ENCODE assay signal across 11 mouse cellular contexts in the genomic region with DNA sequence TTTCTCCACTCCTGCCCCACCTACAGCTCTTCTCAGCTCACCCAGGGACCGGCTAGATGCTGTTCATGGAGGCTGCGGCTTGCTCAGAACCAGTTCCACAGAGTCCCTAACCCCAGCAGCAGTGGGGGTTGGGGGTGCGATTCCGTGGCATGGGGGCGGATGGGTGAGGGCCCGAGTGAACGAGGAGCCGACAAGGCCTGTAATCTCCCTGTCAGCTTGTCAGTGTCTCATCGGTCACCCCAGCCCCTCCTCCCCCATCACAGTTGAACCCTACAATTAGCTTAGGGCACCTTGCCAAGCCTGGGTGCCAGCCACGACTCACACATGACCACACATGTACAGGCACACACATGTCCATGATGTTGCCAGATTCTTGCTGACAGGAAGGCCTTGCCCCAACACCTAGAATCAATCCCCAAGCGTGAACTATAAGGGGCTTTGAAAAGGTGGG. TPM values are rescaled to one million over a fixed set of nuclear protein-coding genes. Genes with fewer than 3 reads are reported as not detected.
DNase-seq lines count a peak whose midpoint lies in the region; ATAC-seq and TF ChIP-seq lines count a peak whose summit lies in the region.
"Had no signal": no experiment of that assay in that cellular context is flagged by ENCODE, and none has a peak within 500 bp of the region (broad histone marks: within the 10 kb centered on the region; RNA-seq: fewer than 3 reads in every experiment).

No protein-coding gene starts in this region.

- 52% methylated on average over 11 of the region's 11 CpGs for WGBS in heart, postnatal 0 days
- WGBS in forebrain, embryonic 12.5 days: 56% methylated on average over 11 of the region's 11 CpGs
- WGBS in liver, embryonic 13.5 days (ENCODE audit: insufficient replicate concordance): 48% methylated on average over 11 of the region's 11 CpGs

- TF ChIP-seq EP300 in heart, postnatal 0 days (IDR thresholded peaks at IDR 0.05; ENCODE audit: low read depth): no peak
- TF ChIP-seq EP300 in ES-Bruce4 (IDR thresholded peaks at IDR 0.05; ENCODE audit: insufficient read depth, low read depth, low read length): peak; percentile 73

- DNase-seq in heart, postnatal 0 days (ENCODE audit: low spot score): no peak
- no peak for DNase-seq in heart, adult 18-20 months
- no peak for DNase-seq in liver, embryonic 13.5 days
- DNase-seq in layer of hippocampus, adult 11-12 months (ENCODE audit: low spot score): no peak
- no peak for DNase-seq in gastrocnemius, adult 18-20 months (ENCODE audit: low spot score)
- no peak for DNase-seq in layer of hippocampus, postnatal 25 days (ENCODE audit: extremely low spot score in 1 of 2, low spot score in 1 of 2)
- DNase-seq: adrenal gland, postnatal 25 days; heart, postnatal 36 days; lung, embryonic 14.5 days had no signal

- H3K27me3 ChIP-seq in heart, postnatal 0 days (ENCODE audit: control insufficient read depth, insufficient read depth, low read length): no peaks in the 10 kb centered on the region
- no peaks in the 10 kb centered on the region for H3K27me3 ChIP-seq in ES-Bruce4 (ENCODE audit: control insufficient read depth, insufficient read depth, low read length, poor library complexity, severe bottlenecking)
- no peaks in the 10 kb centered on the region for H3K27me3 ChIP-seq in forebrain, embryonic 12.5 days
- H3K27me3 ChIP-seq in liver, embryonic 13.5 days: peaks cover 76% of the 10 kb centered on the region

- H3K4me2 ChIP-seq in heart, postnatal 0 days (ENCODE audit: low read depth, low read length): no peak overlapping the region
- peak overlapping the region; percentile 92 for H3K4me2 ChIP-seq in forebrain, embryonic 12.5 days
- 0 out of 2 replicates have a peak overlapping the region, but pooled peaks have one; percentile 76 for H3K4me2 ChIP-seq in liver, embryonic 13.5 days

- no peak for TF ChIP-seq POLR2A in ES-Bruce4 (IDR thresholded peaks at IDR 0.05; ENCODE audit: insufficient read depth, low read length)

- no peak overlapping the region for H3K4me3 ChIP-seq in heart, postnatal 0 days (ENCODE audit: low read depth, low read length)
- no peak overlapping the region for H3K4me3 ChIP-seq in ES-Bruce4 (ENCODE audit: low read depth, low read length)
- H3K4me3 ChIP-seq in forebrain, embryonic 12.5 days (replicated peaks): no peak overlapping the region
- H3K4me3 ChIP-seq in liver, embryonic 13.5 days (replicated peaks): no peak overlapping the region

- H3K9ac ChIP-seq in heart, postnatal 0 days (replicated peaks; ENCODE audit: low read depth, low read length): 0 out of 2 replicates have a peak overlapping the region, but pooled peaks have one; percentile 38
- H3K9ac ChIP-seq in ES-Bruce4 (ENCODE audit: low read depth, poor library complexity, severe bottlenecking): peak overlapping the region; percentile 11; the same call in 1 of the 2 replicates
- no peak overlapping the region for H3K9ac ChIP-seq in forebrain, embryonic 12.5 days
- H3K9ac ChIP-seq in liver, embryonic 13.5 days: no peak overlapping the region
- H3K9ac ChIP-seq: lung, embryonic 14.5 days had no signal

- no peaks in the 10 kb centered on the region for H3K36me3 ChIP-seq in heart, postnatal 0 days (replicated peaks; ENCODE audit: control insufficient read depth, insufficient read depth, low read length)
- H3K36me3 ChIP-seq in ES-Bruce4 (ENCODE audit: control insufficient read depth, insufficient read depth, low read length, poor library complexity, severe bottlenecking): no peaks in the 10 kb centered on the region
- peaks cover 10% of the 10 kb centered on the region for H3K36me3 ChIP-seq in forebrain, embryonic 12.5 days (replicated peaks)
- H3K36me3 ChIP-seq in liver, embryonic 13.5 days: no peaks in the 10 kb centered on the region

- H3K27ac ChIP-seq in heart, postnatal 0 days (ENCODE audit: low read depth): no peak overlapping the region
- 0 out of 2 replicates have a peak overlapping the region, but pooled peaks have one; percentile 4 for H3K27ac ChIP-seq in ES-Bruce4 (ENCODE audit: insufficient read depth, low read length)
- H3K27ac ChIP-seq in forebrain, embryonic 12.5 days: no peak overlapping the region
- peak overlapping the region; percentile 17; the same call in 1 of the 2 replicates for H3K27ac ChIP-seq in liver, embryonic 13.5 days

- H3K9me3 ChIP-seq in heart, postnatal 0 days (replicated peaks; ENCODE audit: control insufficient read depth, low read length): no peaks in the 10 kb centered on the region
- H3K9me3 ChIP-seq in ES-Bruce4 (replicated peaks; ENCODE audit: control insufficient read depth, insufficient read depth, low read length, poor library complexity, severe bottlenecking): no peaks in the 10 kb centered on the region
- no peaks in the 10 kb centered on the region for H3K9me3 ChIP-seq in forebrain, embryonic 12.5 days
- H3K9me3 ChIP-seq in liver, embryonic 13.5 days (replicated peaks): no peaks in the 10 kb centered on the region

- H3K4me1 ChIP-seq in heart, postnatal 0 days (ENCODE audit: control insufficient read depth, insufficient read depth): peaks cover 84% of the 10 kb centered on the region
- H3K4me1 ChIP-seq in ES-Bruce4 (ENCODE audit: control insufficient read depth, insufficient read depth, low read length): peaks cover 16% of the 10 kb centered on the region
- H3K4me1 ChIP-seq in forebrain, embryonic 12.5 days: peaks cover 98% of the 10 kb centered on the region
- H3K4me1 ChIP-seq in liver, embryonic 13.5 days (replicated peaks): peaks cover 98% of the 10 kb centered on the region

- no peak for TF ChIP-seq CTCF in heart, postnatal 0 days (IDR thresholded peaks at IDR 0.05; ENCODE audit: low read depth)
- no peak for TF ChIP-seq CTCF in ES-Bruce4 (IDR thresholded peaks at IDR 0.05; ENCODE audit: low read depth, low read length)

- ATAC-seq in heart, postnatal 0 days (ENCODE audit: insufficient read depth, low read depth): no peak
- no peak for ATAC-seq in forebrain, embryonic 12.5 days (ENCODE audit: low FRiP score)
- no peak for ATAC-seq in liver, embryonic 13.5 days (ENCODE audit: low read depth)

RNA-seq across cellular contexts. Expression of gene Plxnb2, which starts 5.7 kb away (rescaled TPM):
- total RNA-seq in heart, postnatal 0 days (2014; rRNA removed; ENCODE audit: low replicate concordance): 153 and 199 TPM in 2 replicates
- 51.6 and 54.5 TPM in 2 replicates for polyA plus RNA-seq in heart, postnatal 0 days (2015; fragmentation: Nextera tagmentation; extraction: Ambion mirVana)
- 10 to 100 TPM; 76.7 to 83.5 TPM for total RNA-seq in heart, adult 18-20 months (2021)
- polyA plus RNA-seq in ES-Bruce4 (2011; ENCODE audit: insufficient read depth, insufficient read length, low read depth, missing spikeins): 86.1 and 96.7 TPM in 2 replicates
- polyA plus RNA-seq in forebrain, embryonic 12.5 days (2016; fragmentation: Nextera tagmentation; extraction: Ambion mirVana): 174 and 182 TPM in 2 replicates
- polyA plus RNA-seq in liver, embryonic 13.5 days (2015; fragmentation: Nextera tagmentation; extraction: Ambion mirVana): 20.2 and 21.2 TPM in 2 replicates
- 1 to 10 TPM; 4.0 to 8.2 TPM for total RNA-seq in gastrocnemius, adult 18-20 months (2021)
- 10 to 100 TPM; 50.0 to 56.5 TPM for total RNA-seq in layer of hippocampus, postnatal 25 days (2021)

RNA-seq across cellular contexts. Expression of gene Dennd6b, which starts 21.4 kb away (rescaled TPM):
- 15.2 and 19.2 TPM in 2 replicates for total RNA-seq in heart, postnatal 0 days (2014; rRNA removed; ENCODE audit: low replicate concordance)
- polyA plus RNA-seq in heart, postnatal 0 days (2015; fragmentation: Nextera tagmentation; extraction: Ambion mirVana): 14.5 and 14.8 TPM in 2 replicates
- total RNA-seq in heart, adult 18-20 months (2021): 1 to 10 TPM; 8.3 to 9.6 TPM
- 9.1 and 10.0 TPM in 2 replicates for polyA plus RNA-seq in ES-Bruce4 (2011; ENCODE audit: insufficient read depth, insufficient read length, low read depth, missing spikeins)
- 38.8 and 44.0 TPM in 2 replicates for polyA plus RNA-seq in forebrain, embryonic 12.5 days (2016; fragmentation: Nextera tagmentation; extraction: Ambion mirVana)
- polyA plus RNA-seq in liver, embryonic 13.5 days (2015; fragmentation: Nextera tagmentation; extraction: Ambion mirVana): 3.0 and 3.2 TPM in 2 replicates
- 1 to 10 TPM; 8.8 to 9.6 TPM for total RNA-seq in gastrocnemius, adult 18-20 months (2021)
- 10 to 100 TPM; 33.3 to 42.0 TPM for total RNA-seq in layer of hippocampus, postnatal 25 days (2021)

RNA-seq across cellular contexts. Expression of gene Mapk11, which starts 25.5 kb away (rescaled TPM):
- 1.0 and 4.9 TPM in 2 replicates for total RNA-seq in heart, postnatal 0 days (2014; rRNA removed; ENCODE audit: low replicate concordance)
- polyA plus RNA-seq in heart, postnatal 0 days (2015; fragmentation: Nextera tagmentation; extraction: Ambion mirVana): 2.5 and 2.6 TPM in 2 replicates
- total RNA-seq in heart, adult 18-20 months (2021): 1 to 10 TPM; 2.7 to 3.0 TPM
- 9.1 and 9.3 TPM in 2 replicates for polyA plus RNA-seq in ES-Bruce4 (2011; ENCODE audit: insufficient read depth, insufficient read length, low read depth, missing spikeins)
- polyA plus RNA-seq in forebrain, embryonic 12.5 days (2016; fragmentation: Nextera tagmentation; extraction: Ambion mirVana): 46.9 and 47.4 TPM in 2 replicates
- 0.76 and 0.78 TPM in 2 replicates for polyA plus RNA-seq in liver, embryonic 13.5 days (2015; fragmentation: Nextera tagmentation; extraction: Ambion mirVana)
- total RNA-seq in gastrocnemius, adult 18-20 months (2021): 1 to 10 TPM in 1 of 2 experiments, under 1 TPM in 1; 0.89 to 1.9 TPM
- 10 to 100 TPM; 20.3 to 24.8 TPM for total RNA-seq in layer of hippocampus, postnatal 25 days (2021)

RNA-seq across cellular contexts. Expression of gene Mapk12, which starts 34.4 kb away (rescaled TPM):
- total RNA-seq in heart, postnatal 0 days (2014; rRNA removed; ENCODE audit: low replicate concordance): 7.1 and 55.2 TPM in 2 replicates
- polyA plus RNA-seq in heart, postnatal 0 days (2015; fragmentation: Nextera tagmentation; extraction: Ambion mirVana): 18.6 and 18.9 TPM in 2 replicates
- 10 to 100 TPM; 24.4 to 24.8 TPM for total RNA-seq in heart, adult 18-20 months (2021)
- 33.2 and 38.2 TPM in 2 replicates for polyA plus RNA-seq in ES-Bruce4 (2011; ENCODE audit: insufficient read depth, insufficient read length, low read depth, missing spikeins)
- polyA plus RNA-seq in forebrain, embryonic 12.5 days (2016; fragmentation: Nextera tagmentation; extraction: Ambion mirVana): 14.2 and 16.7 TPM in 2 replicates
- 1.5 and 1.7 TPM in 2 replicates for polyA plus RNA-seq in liver, embryonic 13.5 days (2015; fragmentation: Nextera tagmentation; extraction: Ambion mirVana)
- 100 to 1,000 TPM; 142 to 145 TPM for total RNA-seq in gastrocnemius, adult 18-20 months (2021)
- total RNA-seq in layer of hippocampus, postnatal 25 days (2021): 1 to 10 TPM; 2.7 to 5.1 TPM

RNA-seq across cellular contexts. Expression of gene Ppp6r2, which starts 36.4 kb away (rescaled TPM):
- total RNA-seq in heart, postnatal 0 days (2014; rRNA removed; ENCODE audit: low replicate concordance): 65.1 and 98.4 TPM in 2 replicates
- 27.4 and 27.7 TPM in 2 replicates for polyA plus RNA-seq in heart, postnatal 0 days (2015; fragmentation: Nextera tagmentation; extraction: Ambion mirVana)
- total RNA-seq in heart, adult 18-20 months (2021): 10 to 100 TPM; 75.1 to 76.9 TPM
- 13.3 and 14.3 TPM in 2 replicates for polyA plus RNA-seq in ES-Bruce4 (2011; ENCODE audit: insufficient read depth, insufficient read length, low read depth, missing spikeins)
- polyA plus RNA-seq in forebrain, embryonic 12.5 days (2016; fragmentation: Nextera tagmentation; extraction: Ambion mirVana): 47.1 and 57.2 TPM in 2 replicates
- 16.2 and 17.1 TPM in 2 replicates for polyA plus RNA-seq in liver, embryonic 13.5 days (2015; fragmentation: Nextera tagmentation; extraction: Ambion mirVana)
- total RNA-seq in gastrocnemius, adult 18-20 months (2021): 10 to 100 TPM; 90.7 to 93.0 TPM
- 100 to 1,000 TPM; 164 to 166 TPM for total RNA-seq in layer of hippocampus, postnatal 25 days (2021)

Comparison
In these comparisons a context has a peak if more than half of its experiments do, and no peak if none do; other contexts are left out.
1. H3K27ac ChIP-seq: peak in ES-Bruce4 (single experiment) and liver, embryonic 13.5 days (single experiment); none in heart, postnatal 0 days (single experiment) and forebrain, embryonic 12.5 days (single experiment).
2. H3K9ac ChIP-seq: peak in heart, postnatal 0 days (single experiment) and ES-Bruce4 (single experiment); none in forebrain, embryonic 12.5 days (single experiment) and liver, embryonic 13.5 days (single experiment).
3. RNA of gene Plxnb2, which starts 5.7 kb away (total RNA-seq): 153 to 199 TPM in heart, postnatal 0 days, 76.7 to 83.5 TPM in heart, adult 18-20 months and 50.0 to 56.5 TPM in layer of hippocampus, postnatal 25 days; 4.0 to 8.2 TPM in gastrocnemius, adult 18-20 months; every median in the first group is over 4 times any median in the second.